14 mouse cellular contexts compared by ENCODE assay signal in genomic region chr17:49837417-49837816, GRCm38 (mm10).
"Had no signal": no experiment of that assay in that cellular context is flagged by ENCODE, and none has a peak within 500 bp of the region (broad histone marks: within the 10 kb centered on the region; RNA-seq: fewer than 3 reads in every experiment).

No protein-coding gene starts in this region.

- H3K9ac ChIP-seq: liver, embryonic 13.5 days; liver, postnatal 0 days; lung, embryonic 15.5 days; neural tube, embryonic 12.5 days had no signal

- H3K27me3 ChIP-seq: liver, embryonic 13.5 days; lung, embryonic 15.5 days; neural tube, embryonic 12.5 days had no signal

- ATAC-seq: liver, postnatal 0 days had no signal

- H3K36me3 ChIP-seq: liver, embryonic 13.5 days; lung, embryonic 15.5 days; neural tube, embryonic 12.5 days had no signal

- H3K4me3 ChIP-seq: left cerebral cortex, adult 2 months; liver, embryonic 13.5 days; lung, embryonic 15.5 days; neural tube, embryonic 12.5 days had no signal

- H3K4me2 ChIP-seq: liver, embryonic 13.5 days; lung, embryonic 15.5 days; neural tube, embryonic 12.5 days had no signal

- DNase-seq: kidney, postnatal 25 days; liver; liver, embryonic 13.5 days; liver, postnatal 0 days; lung, postnatal 36 days; midbrain, embryonic 14.5 days; retina, postnatal 1 day; right cerebral cortex, postnatal 4 days; spleen, adult 18-20 months; thymus, adult 18-20 months; thymus, postnatal 14 days had no signal

- H3K27ac ChIP-seq: left cerebral cortex, adult 2 months; liver, embryonic 13.5 days; lung, embryonic 15.5 days; neural tube, embryonic 12.5 days had no signal

- H3K9me3 ChIP-seq: liver, embryonic 13.5 days; lung, embryonic 15.5 days; neural tube, embryonic 12.5 days had no signal

- H3K4me1 ChIP-seq: liver, embryonic 13.5 days; neural tube, embryonic 12.5 days had no signal
